Mouse (Mus musculus) liver, embryonic 16.5 days (tissue): ENCODE measurements around the gene Calm1. TPM values are rescaled to one million over a fixed set of nuclear protein-coding genes. Genes with fewer than 3 reads are reported as not detected.

Source experiments
- ATAC-seq: fragments of 200-750 bp; cut with Nextera tagmentation; 2 replicates; pipeline ENCODE4 v1.8.0; 2017; ENCODE audit warnings: low read depth, mild to moderate bottlenecking, moderate number of reproducible peaks, moderate library complexity
- H3K27ac ChIP-seq: fragments of 300-500 bp; sonication (generic); 2 replicates; pipeline ENCODE4 v1.5.1; 2014; ENCODE audit warnings: mild to moderate bottlenecking, low read length
- H3K27me3 ChIP-seq: fragments of 300-500 bp; sonication (generic); 2 replicates; pipeline ENCODE4 v1.6.1; 2014; ENCODE audit warnings: low read depth, low read length, mixed read lengths; ENCODE audit not compliant: control insufficient read depth, insufficient read depth
- H3K36me3 ChIP-seq: fragments of 300-500 bp; sonication (generic); 2 replicates; pipeline ENCODE4 v1.6.1; 2014; ENCODE audit warnings: mild to moderate bottlenecking; ENCODE audit not compliant: control insufficient read depth, insufficient read depth
- H3K4me1 ChIP-seq: fragments of 300-500 bp; sonication (generic); 2 replicates; pipeline ENCODE4 v1.6.1; 2014; ENCODE audit warnings: low read depth, low read length, mixed read lengths; ENCODE audit not compliant: control insufficient read depth
- H3K4me2 ChIP-seq: fragments of 300-500 bp; sonication (generic); 2 replicates; pipeline ENCODE4 v1.6.1; 2014; ENCODE audit warnings: low read depth, low read length, mixed read lengths
- H3K4me3 ChIP-seq: fragments of 300-500 bp; sonication (generic); 2 replicates; pipeline ENCODE4 v1.5.1; 2014; ENCODE audit warnings: low read depth, mild to moderate bottlenecking, low read length
- H3K9ac ChIP-seq: fragments of 300-500 bp; sonication (generic); 2 replicates; pipeline ENCODE4 v1.6.1; 2014; ENCODE audit warnings: low read depth, low read length
- H3K9me3 ChIP-seq: fragments of 300-500 bp; sonication (generic); replicated peaks from 2 replicates; pipeline ENCODE4 v1.6.1; 2016; ENCODE audit warnings: low read length; ENCODE audit not compliant: control insufficient read depth
- WGBS: fragments of 180-500 bp; shearing (Covaris S2); extraction: QIAGEN DNeasy Blood & Tissue Kit; methylation state at CpG from one replicate; pipeline ENCODE4 v1.1.7; 2014; ENCODE audit not compliant: insufficient replicate concordance; 5-methylcytosine and 5-hydroxymethylcytosine counted together
- polyA plus RNA-seq: library from polyadenylated mRNA; unstranded; fragments of >200 nt; fragmentation: Nextera tagmentation; extraction: Ambion mirVana; gene quantifications from 2 replicates; pipeline ENCODE4 v1.2.1, GENCODE M21; 2015

Gene Calm1
- polyA plus RNA-seq, 1 experiment from 2014 or later: 413 TPM

DNA sequence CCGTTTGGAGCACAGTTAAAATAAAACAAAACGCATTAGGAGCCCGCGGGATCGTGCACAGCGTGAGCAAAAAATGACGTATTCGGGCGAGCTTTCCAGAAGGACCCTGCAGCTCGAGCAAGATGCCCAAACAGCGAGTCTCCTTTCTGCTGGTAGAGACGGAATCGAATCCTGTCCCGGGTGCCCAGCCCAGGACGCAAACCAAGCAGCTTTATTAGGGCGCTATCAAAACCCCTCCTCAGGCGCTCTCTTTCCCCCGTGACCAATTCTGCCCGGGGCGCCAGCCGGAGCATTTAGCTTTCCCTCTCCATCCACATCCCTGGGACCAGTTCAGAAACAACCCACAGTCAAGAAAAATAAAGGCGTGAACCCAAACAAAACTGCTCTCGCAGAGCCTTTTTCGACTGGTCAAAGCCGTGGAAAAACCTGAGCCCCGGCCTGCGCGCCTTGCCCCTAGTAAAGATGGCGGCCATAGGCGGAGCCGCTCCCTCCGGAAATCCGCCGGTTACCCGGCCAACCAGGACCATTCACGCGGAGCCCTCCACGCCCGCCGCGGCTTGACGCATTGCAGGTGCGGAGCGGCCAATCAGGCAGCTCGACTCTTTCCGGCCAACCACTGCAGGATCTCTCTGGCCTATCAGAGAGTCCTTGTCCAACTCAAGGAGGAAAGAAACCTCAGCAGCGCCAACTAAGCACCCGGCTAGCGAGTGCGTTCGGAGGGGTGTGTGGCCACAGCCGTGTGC lies 12.1 kb upstream of the Calm1 start:
- Histone ChIP-seq H3K4me1 (peaks cover 21% of the 10 kb centered on the region), H3K27ac (peak overlapping the region; percentile 94), H3K4me3 (peak overlapping the region; percentile 86), H3K9me3 (no peaks in the 10 kb centered on the region), H3K4me2 (peak overlapping the region; percentile 100), H3K9ac (peak overlapping the region; percentile 86), H3K36me3 (no peaks in the 10 kb centered on the region), H3K27me3 (no peaks in the 10 kb centered on the region)
- ATAC-seq: peak; percentile 100
- under 1% methylated on average over 52 of the region's 52 CpGs for WGBS

DNA sequence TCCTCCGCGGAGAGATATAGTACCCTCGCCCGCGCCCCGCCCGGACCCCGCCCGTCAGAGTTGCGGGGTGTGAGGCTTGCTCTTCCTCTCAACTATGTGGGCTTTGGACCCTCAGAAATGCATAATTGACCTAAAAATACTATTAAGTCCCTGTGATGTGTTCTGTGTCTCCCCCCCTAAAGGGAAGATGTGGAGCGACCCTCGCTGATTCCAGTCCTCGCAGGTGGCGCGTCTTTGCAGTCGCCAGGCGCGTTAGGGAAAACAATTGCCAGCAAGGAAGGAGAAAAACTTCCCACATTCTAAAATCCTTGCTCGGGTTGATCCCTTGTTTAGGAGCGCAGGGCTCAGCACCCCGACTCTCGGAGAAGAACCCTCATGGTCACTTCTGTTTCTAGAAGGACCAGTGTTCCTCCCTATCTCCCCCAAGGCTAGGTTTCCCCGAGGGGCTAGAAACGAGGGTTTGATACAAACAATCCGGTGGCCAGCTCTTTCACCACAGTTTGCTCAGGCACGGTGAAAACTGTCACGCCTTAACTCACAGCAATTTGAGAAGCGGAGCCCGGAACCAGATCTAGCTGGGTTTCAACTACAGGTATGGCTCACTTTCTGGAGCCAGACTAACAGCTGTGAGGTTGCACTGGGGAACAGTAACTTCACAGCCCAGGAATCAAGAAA lies 11.3 kb upstream of the Calm1 start:
- ATAC-seq: no peak

DNA sequence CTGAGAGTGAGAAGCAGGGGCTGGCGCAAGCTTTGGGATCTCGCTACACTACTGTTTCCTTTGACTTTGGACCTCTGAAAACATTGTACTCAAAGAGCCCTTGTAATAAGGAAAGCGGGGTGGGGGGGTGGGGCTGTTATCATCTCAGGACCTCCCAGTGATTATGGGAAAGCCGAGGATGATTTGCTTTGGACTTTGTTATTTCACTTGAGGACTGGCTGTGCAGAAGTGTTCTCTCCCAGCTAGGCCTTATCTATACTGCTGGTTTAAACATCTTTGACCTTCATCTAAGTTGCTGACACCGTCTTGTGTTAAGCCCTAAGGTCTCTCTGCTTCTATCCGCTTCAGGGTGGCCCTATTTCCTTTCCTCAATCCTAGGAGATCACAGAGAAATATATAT lies 8.4 kb upstream of the Calm1 start:
- H3K9ac ChIP-seq: no peak overlapping the region
- H3K27me3 ChIP-seq: no peaks in the 10 kb centered on the region
- no peak overlapping the region for H3K4me3 ChIP-seq
- H3K36me3 ChIP-seq: no peaks in the 10 kb centered on the region
- no peak overlapping the region for H3K4me2 ChIP-seq
- H3K9me3 ChIP-seq: no peaks in the 10 kb centered on the region
- no peak for ATAC-seq
- no peak overlapping the region for H3K27ac ChIP-seq
- H3K4me1 ChIP-seq: peaks cover 17% of the 10 kb centered on the region
- WGBS: 67% methylated on average over 6 of the region's 6 CpGs

More for the DNA sequence above, 11.3 kb upstream of the Calm1 start:
- Histone ChIP-seq H3K27ac (peak overlapping the region; percentile 84), H3K4me2 (peak overlapping the region; percentile 100), H3K27me3 (no peaks in the 10 kb centered on the region), H3K9me3 (no peaks in the 10 kb centered on the region), H3K4me1 (peaks cover 21% of the 10 kb centered on the region), H3K4me3 (peak overlapping the region; percentile 86), H3K9ac (peak overlapping the region; percentile 78), H3K36me3 (no peaks in the 10 kb centered on the region)
- WGBS: 2% methylated on average over 29 of the region's 29 CpGs

DNA sequence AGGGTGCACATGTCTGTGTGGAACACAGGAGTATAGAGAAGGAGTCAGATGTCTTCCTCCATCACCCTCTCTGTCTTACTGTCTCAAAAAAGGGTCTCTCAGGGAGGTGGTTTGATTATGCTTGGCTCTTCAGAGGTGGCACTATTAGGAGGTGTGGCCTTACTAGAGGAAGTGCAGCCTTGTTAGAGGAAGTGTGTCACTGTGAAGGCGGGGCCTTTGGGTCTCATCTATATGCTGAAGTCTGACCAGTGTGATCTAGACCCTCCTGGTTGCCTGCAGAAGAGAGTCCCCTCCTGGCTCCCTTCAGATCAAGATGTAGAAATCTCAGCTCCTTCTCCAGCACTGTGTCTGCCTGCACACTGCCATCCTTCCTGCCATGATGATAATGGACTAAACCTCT lies 5.1 kb upstream of the Calm1 start:
- Histone ChIP-seq H3K36me3 (no peaks in the 10 kb centered on the region), H3K4me2 (no peak overlapping the region), H3K4me3 (no peak overlapping the region), H3K27ac (no peak overlapping the region), H3K9ac (no peak overlapping the region), H3K27me3 (no peaks in the 10 kb centered on the region), H3K9me3 (no peaks in the 10 kb centered on the region), H3K4me1 (peaks cover 6% of the 10 kb centered on the region)
- WGBS: 58% methylated on average over 1 of the region's 1 CpGs
- no peak for ATAC-seq

DNA sequence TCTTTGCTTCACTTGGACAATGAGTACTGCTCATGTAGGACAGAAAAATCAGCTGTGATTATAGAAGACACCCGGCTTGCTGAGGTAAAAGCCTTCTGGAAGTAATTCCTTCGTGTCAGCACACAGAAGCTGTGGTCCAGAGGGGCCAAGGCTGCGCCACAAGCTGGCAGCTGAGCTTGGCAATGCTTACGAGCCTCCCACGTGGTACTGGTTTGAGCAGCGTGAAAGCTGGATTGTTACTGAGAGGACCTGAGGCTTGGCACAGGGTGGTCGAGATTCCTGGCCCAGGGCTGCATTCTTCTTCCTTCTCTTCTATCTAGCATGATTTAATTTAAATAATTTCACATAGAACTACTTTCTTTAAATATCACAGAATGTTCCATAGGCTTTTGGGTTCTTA lies 2.4 kb upstream of the Calm1 start:
- Histone ChIP-seq H3K27ac (no peak overlapping the region), H3K4me3 (no peak overlapping the region), H3K36me3 (no peaks in the 10 kb centered on the region), H3K27me3 (no peaks in the 10 kb centered on the region), H3K9ac (no peak overlapping the region), H3K9me3 (no peaks in the 10 kb centered on the region), H3K4me2 (no peak overlapping the region), H3K4me1 (peaks cover 12% of the 10 kb centered on the region)
- ATAC-seq: no peak
- WGBS: 58% methylated on average over 7 of the region's 7 CpGs

DNA sequence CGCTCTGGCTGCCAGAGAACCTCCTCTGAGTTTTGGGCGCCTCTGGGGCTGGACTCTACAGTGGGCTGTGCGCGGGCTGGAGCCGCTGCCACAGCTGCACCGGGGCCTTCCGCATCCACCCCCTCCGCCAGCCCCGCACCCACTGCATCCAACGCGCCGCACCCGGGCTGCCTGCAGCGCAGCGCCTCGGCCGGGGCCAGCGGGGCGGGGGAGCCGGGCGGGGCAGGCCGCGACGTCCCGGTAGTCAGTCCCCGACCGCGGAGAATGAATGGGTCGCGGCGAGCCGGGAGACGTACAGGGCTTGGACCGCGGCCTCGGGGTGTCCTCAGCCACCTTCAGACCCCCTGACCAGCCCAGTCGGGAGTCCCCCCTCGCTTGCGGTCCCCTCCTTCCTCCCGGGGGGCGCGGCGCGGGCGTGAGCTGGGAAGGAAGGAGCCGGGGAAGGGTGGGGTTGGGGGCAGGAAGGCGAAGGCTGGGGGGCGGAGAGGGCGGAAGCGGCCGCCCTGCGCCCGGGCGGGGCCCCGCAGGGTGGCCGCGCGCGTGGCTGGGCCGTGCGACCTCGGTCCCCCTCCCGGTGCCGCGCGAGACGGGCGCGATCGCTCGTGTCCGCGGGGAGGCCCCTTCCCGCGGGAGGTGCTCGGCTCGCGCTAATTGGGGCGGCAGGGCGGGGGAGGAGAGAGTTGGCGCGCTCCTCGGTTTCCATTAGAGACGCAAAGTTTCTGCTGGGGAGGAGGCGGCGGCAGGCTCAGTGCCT lies 833 bp downstream of the Calm1 start:
- H3K4me1 ChIP-seq: peaks cover 14% of the 10 kb centered on the region
- no peaks in the 10 kb centered on the region for H3K9me3 ChIP-seq
- peak overlapping the region; percentile 88 for H3K4me3 ChIP-seq
- H3K27ac ChIP-seq: peak overlapping the region; percentile 86
- H3K9ac ChIP-seq: peak overlapping the region; percentile 86
- H3K4me2 ChIP-seq: peak overlapping the region; percentile 99
- under 1% methylated on average over 72 of the region's 86 CpGs for WGBS
- peak; percentile 70 for ATAC-seq
- no peaks in the 10 kb centered on the region for H3K27me3 ChIP-seq
- peaks cover 18% of the 10 kb centered on the region for H3K36me3 ChIP-seq

DNA sequence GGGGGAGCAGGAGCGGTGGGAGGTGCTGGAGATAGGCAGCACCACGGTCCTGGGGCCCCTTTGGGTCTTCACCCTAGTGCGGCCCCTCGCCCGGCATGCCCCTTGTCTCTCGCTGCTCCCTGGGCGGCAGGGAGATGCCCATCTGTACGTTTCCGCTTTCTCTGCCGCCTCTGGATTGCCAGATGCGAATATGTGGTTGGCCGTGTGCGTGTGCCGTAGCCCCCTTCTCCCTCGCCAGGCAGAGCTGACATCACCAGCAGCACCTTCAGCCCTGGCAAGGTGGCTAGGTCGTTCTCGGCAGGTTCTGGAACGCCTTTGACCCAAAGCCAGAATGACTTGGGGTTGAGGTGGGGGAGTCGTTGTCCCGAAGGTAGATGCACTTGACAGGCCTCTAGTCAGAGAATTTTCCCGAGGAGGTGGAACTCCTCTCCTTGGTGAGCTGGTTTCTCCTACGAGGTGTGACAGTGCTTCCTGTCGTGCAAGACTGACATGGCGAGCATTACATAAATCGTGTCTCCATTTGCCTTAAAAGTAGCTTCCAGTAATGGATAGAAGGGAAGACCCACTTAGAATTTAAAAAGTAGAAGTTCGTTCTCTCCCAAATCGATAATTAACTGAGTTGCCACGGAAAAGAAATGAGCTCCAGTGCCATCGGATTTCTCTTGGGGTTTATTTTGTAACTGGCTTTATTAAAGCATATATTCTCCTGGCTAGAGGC lies 1.6 kb downstream of the Calm1 start:
- Histone ChIP-seq H3K27me3 (no peaks in the 10 kb centered on the region), H3K4me1 (peaks cover 14% of the 10 kb centered on the region), H3K9ac (peak overlapping the region; percentile 86), H3K4me2 (peak overlapping the region; percentile 99), H3K27ac (peak overlapping the region; percentile 86), H3K9me3 (no peaks in the 10 kb centered on the region), H3K36me3 (peaks cover 25% of the 10 kb centered on the region), H3K4me3 (peak overlapping the region; percentile 88)
- WGBS: 2% methylated on average over 29 of the region's 29 CpGs
- peak; percentile 7 for ATAC-seq

DNA sequence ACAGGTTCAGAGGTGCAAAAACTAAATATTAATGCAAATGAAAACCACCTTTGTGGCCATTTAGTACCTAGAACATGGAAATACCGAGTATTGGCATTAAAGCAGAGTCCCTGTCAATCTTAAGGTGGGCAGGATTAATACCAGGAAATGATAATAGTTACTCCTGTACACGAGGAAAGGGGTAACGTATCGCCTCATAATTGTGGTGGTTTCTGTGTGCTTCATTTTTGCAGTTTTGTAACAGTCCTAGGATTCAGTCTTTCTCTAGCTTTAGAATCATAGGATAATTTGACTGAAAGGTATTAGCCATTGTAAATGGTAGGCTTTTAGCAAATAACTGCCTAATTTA lies 2.1 kb downstream of the Calm1 start:
- H3K4me1 ChIP-seq: peaks cover 14% of the 10 kb centered on the region
- no peaks in the 10 kb centered on the region for H3K9me3 ChIP-seq
- H3K27ac ChIP-seq: peak overlapping the region; percentile 86
- ATAC-seq: no peak
- peak overlapping the region; percentile 99 for H3K4me2 ChIP-seq
- WGBS: 5% methylated on average over 4 of the region's 4 CpGs
- peak overlapping the region; percentile 88 for H3K4me3 ChIP-seq
- H3K36me3 ChIP-seq: peaks cover 29% of the 10 kb centered on the region
- H3K9ac ChIP-seq: peak overlapping the region; percentile 86
- H3K27me3 ChIP-seq: no peaks in the 10 kb centered on the region
